Mouse (Mus musculus): ENCODE results near the gene Qrich1.

Qrich1 gene

GRCm38 (mm10) chr9:108563671-108564070 is 47.1 kb downstream of the Qrich1 start:
- DNase-seq (ENCODE audit: low spot score in 2 of 2) = no peak

GRCm38 (mm10) chr9:108564131-108564530 is 47.5 kb downstream of the Qrich1 start:
- no peak for DNase-seq (ENCODE audit: low spot score in 2 of 2)

GRCm38 (mm10) chr9:108565881-108566814 is 49.5 kb downstream of the Qrich1 start:
- no peak for DNase-seq (ENCODE audit: low spot score in 2 of 2)

GRCm38 (mm10) chr9:108566815-108567776 is 50.5 kb downstream of the Qrich1 start, which contains the start of gene Ndufaf3:
Gene Ndufaf3, minus strand, starts transcription at chr9:108567434.
- DNase-seq (ENCODE audit: low spot score in 2 of 2) = peak; percentile 96

GRCm38 (mm10) chr9:108567931-108568419 is 51.4 kb downstream of the Qrich1 start:
- no peak for DNase-seq (ENCODE audit: low spot score in 2 of 2)

GRCm38 (mm10) chr9:108568511-108568921 is 51.9 kb downstream of the Qrich1 start:
- no peak for DNase-seq (ENCODE audit: low spot score in 2 of 2)

- peak; percentile 86 to 92 for DNase-seq (ENCODE audit: low spot score in 2 of 2)
These were observed 53.0 kb downstream of the Qrich1 start, which contains the start of gene Dalrd3 for GRCm38 (mm10) chr9:108569381-108570206. Gene Dalrd3, plus strand, starts transcription at chr9:108569886.

- peak; percentile 67 to 78 for DNase-seq (ENCODE audit: low spot score in 2 of 2)
These were observed 53.7 kb downstream of the Qrich1 start for GRCm38 (mm10) chr9:108570207-108570896.

- no peak for DNase-seq (ENCODE audit: low spot score in 2 of 2)
These were observed 54.9 kb downstream of the Qrich1 start for GRCm38 (mm10) chr9:108571401-108571973.

GRCm38 (mm10) chr9:108572321-108572720 is 55.7 kb downstream of the Qrich1 start:
- DNase-seq (ENCODE audit: low spot score in 2 of 2) = no peak

GRCm38 (mm10) chr9:108573774-108574690 is 57.4 kb downstream of the Qrich1 start:
- DNase-seq (ENCODE audit: low spot score in 2 of 2) = no peak

GRCm38 (mm10) chr9:108574921-108575320 is 58.3 kb downstream of the Qrich1 start:
- DNase-seq (ENCODE audit: low spot score in 2 of 2) = no peak

GRCm38 (mm10) chr9:108575321-108576297 is 59.0 kb downstream of the Qrich1 start:
- no peak for DNase-seq (ENCODE audit: low spot score in 2 of 2)

GRCm38 (mm10) chr9:108577025-108577424 is 60.4 kb downstream of the Qrich1 start:
- no peak for DNase-seq (ENCODE audit: low spot score in 2 of 2)

GRCm38 (mm10) chr9:108577934-108578544 is 61.4 kb downstream of the Qrich1 start:
- DNase-seq (ENCODE audit: low spot score in 2 of 2) = peak in 1 of 2 experiments; percentile 49

GRCm38 (mm10) chr9:108578545-108579343 is 62.1 kb downstream of the Qrich1 start, which contains the start of gene Wdr6:
Gene Wdr6, minus strand, starts transcription at chr9:108578739.
- peak; percentile 80 to 91 for DNase-seq (ENCODE audit: low spot score in 2 of 2)
